Mouse (Mus musculus) CH12.LX (cell line): ENCODE measurements around the gene Arhgef25. TPM values are rescaled to one million over a fixed set of nuclear protein-coding genes. Genes with fewer than 3 reads are reported as not detected.

Source experiments
- DNase-seq: peaks from one replicate; pipeline ENCODE4 v3.0.0-alpha.2; 2013; ENCODE audit errors: extremely low read depth
- H3K27ac ChIP-seq: 2 replicates; pipeline ENCODE4 v1.5.1; 2012; ENCODE audit warnings: low read depth, mild to moderate bottlenecking, control low read depth, moderate library complexity; ENCODE audit not compliant: insufficient read depth
- H3K27me3 ChIP-seq: replicated peaks from 2 replicates; pipeline ENCODE3; 2012; ENCODE audit warnings: inconsistent platforms
- H3K36me3 ChIP-seq, 2 experiments: replicated peaks in 1 of 2; 2 replicates each; pipeline versions ENCODE3 to v1.6.1; 2012; ENCODE audit warnings: inconsistent platforms in 1 of 2, low read length in 1 of 2, mild to moderate bottlenecking in 1 of 2, mixed read lengths in 1 of 2, moderate library complexity in 1 of 2; ENCODE audit not compliant: control insufficient read depth in 1 of 2, insufficient read depth in 1 of 2
- H3K4me1 ChIP-seq, 2 experiments: 2 replicates each; pipeline ENCODE4 v1.6.1; 2012; ENCODE audit warnings: inconsistent platforms in 1 of 2, moderate library complexity in 1 of 2; ENCODE audit not compliant: insufficient read depth in 2 of 2, control insufficient read depth in 1 of 2
- H3K4me2 ChIP-seq: 2 replicates; pipeline ENCODE4 v1.6.1; 2012; ENCODE audit warnings: low read depth, mild to moderate bottlenecking, control low read depth; ENCODE audit not compliant: poor library complexity, insufficient read depth, severe bottlenecking
- H3K4me3 ChIP-seq, 3 experiments: fragments of 150-350 bp in 1 of 3; sonication (generic) in 1 of 3; replicated peaks in 1 of 3; 2 replicates each; pipeline versions ENCODE3 to v1.5.1; 2011 to 2012; ENCODE audit warnings: low read depth in 2 of 3, low read length in 2 of 3, mild to moderate bottlenecking in 2 of 3, moderate library complexity in 2 of 3, control low read depth in 1 of 3, improper control_type of control experiment in 1 of 3, inconsistent platforms in 1 of 3, mixed read lengths in 1 of 3; ENCODE audit not compliant: poor library complexity in 1 of 3
- H3K79me2 ChIP-seq: replicated peaks from 2 replicates; pipeline ENCODE4 v1.6.1; 2012; ENCODE audit warnings: mild to moderate bottlenecking, moderate library complexity; ENCODE audit not compliant: control insufficient read depth, poor library complexity, insufficient read depth, severe bottlenecking; ENCODE audit errors: extremely low read depth
- H3K9ac ChIP-seq: 2 replicates; pipeline ENCODE4 v1.6.1; 2012; ENCODE audit warnings: low read depth, mild to moderate bottlenecking, control low read depth, moderate library complexity; ENCODE audit not compliant: insufficient read depth
- H3K9me3 ChIP-seq: replicated peaks from 2 replicates; pipeline ENCODE3; 2012; ENCODE audit warnings: low read length, inconsistent platforms, mixed read lengths
- E2F4 ChIP-seq: IDR thresholded peaks from 2 replicates; pipeline ENCODE4 v1.6.1; 2011; ENCODE audit warnings: low read depth, low read length, improper control_type of control experiment; ENCODE audit not compliant: insufficient replicate concordance
- ELF1 ChIP-seq: IDR thresholded peaks from 2 replicates; pipeline ENCODE4 v1.6.1; 2014; ENCODE audit warnings: low read depth, mild to moderate bottlenecking, inconsistent platforms, low read length, improper control_type of control experiment
- ETS1 ChIP-seq: conservative IDR thresholded peaks from 2 replicates; pipeline ENCODE4 v1.6.1; 2012; ENCODE audit warnings: low read depth, mild to moderate bottlenecking, inconsistent platforms, low read length, improper control_type of control experiment, moderate library complexity
- JUN ChIP-seq: IDR thresholded peaks from 2 replicates; pipeline ENCODE4 v1.6.1; 2011; ENCODE audit warnings: low read depth, mild to moderate bottlenecking, low read length, improper control_type of control experiment, moderate library complexity; ENCODE audit not compliant: insufficient read depth
- JUND ChIP-seq: conservative IDR thresholded peaks from 2 replicates; pipeline ENCODE4 v1.6.1; 2011; ENCODE audit warnings: low read depth, low read length, improper control_type of control experiment
- KAT2A ChIP-seq: IDR thresholded peaks from 2 replicates; pipeline ENCODE4 v1.6.1; 2012; ENCODE audit warnings: low read length, improper control_type of control experiment, inconsistent platforms; ENCODE audit not compliant: insufficient replicate concordance
- MAFK ChIP-seq: IDR thresholded peaks from 2 replicates; pipeline ENCODE4 v1.6.1; 2011; ENCODE audit warnings: low read length, improper control_type of control experiment; ENCODE audit not compliant: insufficient replicate concordance
- MAX ChIP-seq: IDR thresholded peaks from 2 replicates; pipeline ENCODE4 v1.6.1; 2011; ENCODE audit warnings: low read length, improper control_type of control experiment
- MEF2A ChIP-seq: IDR thresholded peaks from 2 replicates; pipeline ENCODE4 v1.6.1; 2014; ENCODE audit warnings: low read depth, mild to moderate bottlenecking, inconsistent platforms, low read length, improper control_type of control experiment, borderline replicate concordance
- MYC ChIP-seq: IDR thresholded peaks from 2 replicates; pipeline ENCODE4 v1.6.1; 2011; ENCODE audit warnings: low read depth, mild to moderate bottlenecking, improper control_type of control experiment, low read length
- NELFE ChIP-seq: IDR thresholded peaks from 2 replicates; pipeline ENCODE4 v1.6.1; 2011; ENCODE audit warnings: low read depth, low read length, improper control_type of control experiment
- NRF1 ChIP-seq: IDR thresholded peaks from 2 replicates; pipeline ENCODE4 v1.6.1; 2014; ENCODE audit warnings: low read depth, mild to moderate bottlenecking, inconsistent platforms, low read length, improper control_type of control experiment, moderate library complexity
- SIN3A ChIP-seq: IDR thresholded peaks from 2 replicates; pipeline ENCODE4 v1.6.1; 2012; ENCODE audit warnings: low read length, improper control_type of control experiment, inconsistent platforms
- SMC3 ChIP-seq: IDR thresholded peaks from 2 replicates; pipeline ENCODE4 v1.6.1; 2011; ENCODE audit warnings: low read depth, low read length, improper control_type of control experiment
- TCF12 ChIP-seq: IDR thresholded peaks from 2 replicates; pipeline ENCODE4 v1.6.1; 2014; ENCODE audit warnings: low read depth, mild to moderate bottlenecking, inconsistent platforms, low read length, improper control_type of control experiment
- USF2 ChIP-seq: conservative IDR thresholded peaks from 2 replicates; pipeline ENCODE4 v1.6.1; 2011; ENCODE audit warnings: low read depth, low read length, improper control_type of control experiment
- ZC3H11A ChIP-seq: IDR thresholded peaks from 2 replicates; pipeline ENCODE4 v1.6.1; 2012; ENCODE audit warnings: low read depth, mild to moderate bottlenecking, inconsistent platforms, low read length, improper control_type of control experiment
- ZNF384 ChIP-seq: IDR thresholded peaks from 2 replicates; pipeline ENCODE4 v1.6.1; 2012; ENCODE audit warnings: low read depth, low read length, improper control_type of control experiment, inconsistent platforms
- dilution Hi-C: fragments of 300-500 bp; cut with MboI; formaldehyde crosslinking; loops from 2 replicates; pipeline ENCODE4 v1.14.3; 2020; ENCODE audit warnings: low sequenced_read_pairs; ENCODE audit not compliant: extremely low pct_unique_long_range_greater_than_20kb, extremely low pct_ligation_motif_present
- in situ Hi-C: fragments of 300-500 bp; cut with MboI; formaldehyde crosslinking; loops from 3 replicates; pipeline ENCODE4 v1.14.3; 2019; ENCODE audit warnings: low sequenced_read_pairs, low pct_ligation_motif_present, low pct_unique_long_range_greater_than_20kb, mixed read lengths
- polyA plus RNA-seq: library from polyadenylated mRNA; unstranded; fragments of >175 nt; gene quantifications from 2 replicates; pipeline ENCODE4 v1.2.1, GENCODE M21; 2012; ENCODE audit warnings: low read depth; ENCODE audit not compliant: insufficient read length
- total RNA-seq, 2 experiments: library from RNA; depleted of rRNA; stranded (reverse); fragments of 300-350 nt in 1 of 2; fragments of >200 nt in 1 of 2; gene quantifications; 2 replicates each; pipeline ENCODE4 v1.2.3; 2012 to 2014

Gene Arhgef25
- total and polyA plus RNA-seq, 3 experiments = 3.3 to 8.7 (median 8.3) TPM

DNA sequence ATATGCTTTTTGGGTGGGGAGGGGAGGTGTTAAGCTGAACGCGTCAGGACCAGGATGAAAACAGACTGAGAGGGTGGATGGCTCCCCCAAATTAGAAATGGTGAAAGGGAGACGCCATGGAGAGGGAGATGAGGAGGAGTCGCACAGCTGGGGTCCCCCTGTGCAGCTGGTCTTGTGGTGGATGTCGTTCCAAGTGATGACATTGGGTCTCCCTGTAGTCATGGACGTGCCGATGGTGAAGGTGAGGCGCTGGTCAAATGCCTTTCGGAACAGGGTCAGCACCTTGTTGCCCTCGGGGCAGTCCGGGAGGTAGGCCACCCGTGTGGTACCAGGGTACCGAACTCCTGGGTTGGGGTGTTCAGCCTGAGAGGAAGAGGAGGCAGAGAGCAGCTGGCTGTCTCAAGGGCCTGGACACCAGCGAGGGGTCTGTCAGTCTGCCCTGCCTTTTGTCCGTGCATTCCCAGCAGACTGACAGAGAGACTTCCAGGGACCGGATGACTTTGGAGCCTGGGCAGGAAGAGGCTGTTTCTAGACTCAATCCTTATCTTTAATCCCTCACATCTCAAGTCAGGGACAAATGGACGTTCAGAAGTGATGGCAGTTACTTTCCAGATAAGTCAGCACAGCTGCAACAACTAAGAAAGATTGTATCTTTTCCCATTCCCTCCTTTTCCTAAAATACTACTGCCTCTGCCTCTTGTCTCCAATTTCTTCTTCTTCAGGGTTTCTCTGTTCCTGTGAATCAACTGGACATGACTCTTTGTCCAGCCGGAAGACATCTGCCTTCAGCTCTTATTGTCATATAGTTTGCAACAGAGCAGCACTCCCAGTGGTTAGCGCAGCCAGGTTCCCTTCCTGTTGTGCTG, 1.5 kb upstream of the Arhgef25 start:
- Histone ChIP-seq H3K4me2 (no peak overlapping the region), H3K4me1 (peaks cover 1 to 41% of the 10 kb centered on the region in 2 experiments; a peak in 3 of 4 replicates), H3K27me3 (no peaks in the 10 kb centered on the region), H3K9me3 (peaks cover 7% of the 10 kb centered on the region), H3K36me3 (peaks cover 18 to 40% of the 10 kb centered on the region in 2 experiments), H3K79me2 (no peaks in the 10 kb centered on the region), H3K9ac (no peak overlapping the region), H3K4me3 (no peak overlapping the region), H3K27ac (no peak overlapping the region)
- dilution Hi-C loops = no loop called here
- no peak for DNase-seq
- in situ Hi-C loops = no loop called here
- TF ChIP-seq E2F4 = no peak
- TF ChIP-seq ZC3H11A = no peak
- no peak for TF ChIP-seq JUND
- no peak for TF ChIP-seq MYC
- TF ChIP-seq KAT2A = no peak
- TF ChIP-seq ELF1 = no peak
- no peak for TF ChIP-seq MEF2A
- TF ChIP-seq MAX = no peak

DNA sequence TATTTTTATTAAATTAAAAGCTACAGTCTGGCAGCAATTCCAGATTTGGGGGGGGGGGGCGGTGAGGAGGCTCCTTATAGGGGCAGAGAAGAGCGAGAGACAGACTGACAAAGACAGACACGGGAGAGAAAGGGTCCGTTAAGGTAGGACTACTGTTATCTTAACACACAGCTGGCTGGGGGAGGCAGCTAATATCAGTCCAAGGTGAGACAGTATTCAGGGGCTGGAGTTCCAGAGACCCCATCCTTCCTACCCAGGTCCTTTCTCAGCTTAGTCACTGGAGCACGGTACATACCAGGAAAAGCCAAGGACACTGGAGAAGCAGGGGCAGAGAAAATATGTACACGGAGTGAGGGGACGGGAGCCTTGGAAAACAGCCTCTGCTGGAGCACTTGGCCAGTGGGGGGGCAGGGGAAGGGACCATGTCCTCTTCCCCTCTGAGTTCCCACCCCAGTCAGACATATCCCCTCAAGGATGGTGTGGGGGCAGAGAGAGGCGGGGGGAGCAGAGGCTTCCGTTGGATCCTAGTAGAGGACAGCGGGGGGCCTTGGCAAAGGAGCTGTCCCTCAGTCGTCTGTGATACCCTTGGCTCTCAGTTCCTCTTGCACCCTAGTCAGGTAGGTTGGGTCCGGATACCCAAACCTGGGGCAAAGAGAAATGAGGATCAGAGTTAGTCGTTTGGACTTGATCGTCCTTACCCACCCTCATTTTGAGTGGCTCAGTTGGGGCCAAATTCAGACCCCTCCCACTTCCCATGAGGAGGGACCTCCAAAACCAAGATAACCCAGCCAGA, 711 bp upstream of the Arhgef25 start:
- dilution Hi-C loops = no loop called here
- Histone ChIP-seq H3K9ac (no peak overlapping the region), H3K27ac (no peak overlapping the region), H3K79me2 (no peaks in the 10 kb centered on the region), H3K36me3 (peaks cover 18 to 44% of the 10 kb centered on the region in 2 experiments), H3K4me2 (no peak overlapping the region), H3K27me3 (no peaks in the 10 kb centered on the region), H3K9me3 (peaks cover 7% of the 10 kb centered on the region), H3K4me1 (peaks cover 0 to 35% of the 10 kb centered on the region in 2 experiments; a peak in 1 of 4 replicates), H3K4me3 (no peak overlapping the region)
- no peak for DNase-seq
- TF ChIP-seq ELF1 (no peak), JUND (no peak), SIN3A (no peak), JUN (no peak), ETS1 (no peak), TCF12 (no peak), NRF1 (no peak), SMC3 (no peak), MAFK (no peak), USF2 (no peak), MAX (no peak), NELFE (no peak), KAT2A (no peak), MYC (no peak), ZNF384 (no peak)
- in situ Hi-C loops = no loop called here
